Mouse (Mus musculus): ENCODE measurements around the gene Fbxo5. TPM values are rescaled to one million over a fixed set of nuclear protein-coding genes. Genes with fewer than 3 reads are reported as not detected.

Gene Fbxo5
- total and polyA plus RNA-seq, 3 experiments = 0.36 to 0.65 (median 0.43) TPM

DNA sequence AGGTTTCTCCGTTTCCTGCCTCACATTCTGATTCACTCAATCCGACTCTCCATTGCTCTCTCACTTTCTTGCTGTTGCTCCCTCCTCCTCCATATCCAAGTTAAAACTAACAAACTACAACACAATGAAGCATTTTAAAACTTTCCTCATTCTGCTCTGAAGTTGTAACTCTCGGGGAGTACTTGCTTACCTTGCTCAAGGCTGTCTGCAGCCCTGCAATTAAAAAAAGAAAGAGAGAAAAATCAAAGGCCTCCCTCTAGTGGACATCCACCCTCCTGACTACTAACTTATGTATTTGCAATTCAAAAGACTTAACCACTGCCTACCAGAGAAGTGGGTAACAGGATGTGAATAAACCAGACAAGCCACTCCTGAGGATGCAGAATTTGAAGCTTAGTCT, 19.4 kb upstream of the Fbxo5 start:
- DNase-seq = peak in 1 of 2 experiments; percentile 27
- peaks cover 5% of the 10 kb centered on the region for H3K4me1 ChIP-seq (ENCODE audit: control insufficient read depth, insufficient read depth, low read length)
- peak overlapping the region; percentile 86 for H3K4me3 ChIP-seq
- peak overlapping the region; percentile 26 for H3K9ac ChIP-seq (ENCODE audit: low read depth, low read length)
- 0% methylated on average over 3 of the region's 3 CpGs for WGBS
- H3K27ac ChIP-seq = peak overlapping the region; percentile 85
- 0 out of 2 replicates have a peak, but pooled peaks cover 1% of the 10 kb centered on the region for H3K79me2 ChIP-seq (replicated peaks; ENCODE audit: control insufficient read depth, insufficient read depth, low read length)
- H3K36me3 ChIP-seq (ENCODE audit: control insufficient read depth, insufficient read depth, low read length) = peaks cover 2% of the 10 kb centered on the region
- intact Hi-C loops (cut with DNase I) = loop anchor here (1.0 to 2.0 kb wide), 2 partner anchors 18 to 24 kb away; no protein-coding TSS in a partner anchor
- H3K27me3 ChIP-seq (ENCODE audit: control insufficient read depth, insufficient read depth, low read length) = no peaks in the 10 kb centered on the region
- TF ChIP-seq CTCF (IDR thresholded peaks at IDR 0.05) = peak; percentile 88
- TF ChIP-seq EP300 (IDR thresholded peaks at IDR 0.05; ENCODE audit: insufficient read depth, low read depth, low read length) = no peak
- TF ChIP-seq POLR2A (IDR thresholded peaks at IDR 0.05; ENCODE audit: insufficient read depth, low read depth, low read length) = no peak

- peak; percentile 97 to 98 for DNase-seq
- peak within 1 kb of the TSS; percentile 86 for H3K4me3 ChIP-seq
- peaks cover 5% of the 10 kb centered on the region for H3K4me1 ChIP-seq (ENCODE audit: control insufficient read depth, insufficient read depth, low read length)
- H3K27ac ChIP-seq = peak within 1 kb of the TSS; percentile 85
- intact Hi-C loops (cut with DNase I) = loop anchor here (1.0 to 2.0 kb wide), 2 partner anchors 18 to 23 kb away; no protein-coding TSS in a partner anchor
- peak within 1 kb of the TSS; percentile 88 for H3K9ac ChIP-seq (ENCODE audit: low read depth, low read length)
- WGBS = under 1% methylated on average over 47 of the region's 47 CpGs
- H3K27me3 ChIP-seq (ENCODE audit: control insufficient read depth, insufficient read depth, low read length) = no peaks in the 10 kb centered on the region
- peak; percentile 35; the same call in 1 of the 2 replicates for TF ChIP-seq EP300 (IDR thresholded peaks at IDR 0.05; ENCODE audit: insufficient read depth, low read depth, low read length)
- peak; percentile 79 for TF ChIP-seq POLR2A (IDR thresholded peaks at IDR 0.05; ENCODE audit: insufficient read depth, low read depth, low read length)
- TF ChIP-seq CTCF (IDR thresholded peaks at IDR 0.05) = peak; percentile 36
- 0 out of 2 replicates have a peak, but pooled peaks cover 1% of the 10 kb centered on the region for H3K79me2 ChIP-seq (replicated peaks; ENCODE audit: control insufficient read depth, insufficient read depth, low read length)
- H3K36me3 ChIP-seq (ENCODE audit: control insufficient read depth, insufficient read depth, low read length) = peaks cover 2% of the 10 kb centered on the region
Measured at GRCm38 (mm10) chr10:5823740-5824491, 18.5 kb upstream of the Fbxo5 start, which contains the start of gene Mtrf1l. Gene Mtrf1l, minus strand, starts transcription at chr10:5823910.

- Histone ChIP-seq H3K27me3 (ENCODE audit: control insufficient read depth, insufficient read depth, low read length) (no peaks in the 10 kb centered on the region), H3K36me3 (ENCODE audit: control insufficient read depth, insufficient read depth, low read length) (peaks cover 2% of the 10 kb centered on the region), H3K9ac (ENCODE audit: low read depth, low read length) (peak overlapping the region; percentile 88), H3K4me3 (peak overlapping the region; percentile 86), H3K79me2 (replicated peaks; ENCODE audit: control insufficient read depth, insufficient read depth, low read length) (0 out of 2 replicates have a peak, but pooled peaks cover 1% of the 10 kb centered on the region), H3K27ac (peak overlapping the region; percentile 85), H3K4me1 (ENCODE audit: control insufficient read depth, insufficient read depth, low read length) (peaks cover 5% of the 10 kb centered on the region)
- no peak for DNase-seq
- TF ChIP-seq POLR2A (IDR thresholded peaks at IDR 0.05; ENCODE audit: insufficient read depth, low read depth, low read length) (no peak), CTCF (IDR thresholded peaks at IDR 0.05) (no peak), EP300 (IDR thresholded peaks at IDR 0.05; ENCODE audit: insufficient read depth, low read depth, low read length) (no peak)
- under 1% methylated on average over 37 of the region's 37 CpGs for WGBS
- intact Hi-C loops (cut with DNase I) = no loop called here
Measured at GRCm38 (mm10) chr10:5823291-5823739, 17.9 kb upstream of the Fbxo5 start.

DNA sequence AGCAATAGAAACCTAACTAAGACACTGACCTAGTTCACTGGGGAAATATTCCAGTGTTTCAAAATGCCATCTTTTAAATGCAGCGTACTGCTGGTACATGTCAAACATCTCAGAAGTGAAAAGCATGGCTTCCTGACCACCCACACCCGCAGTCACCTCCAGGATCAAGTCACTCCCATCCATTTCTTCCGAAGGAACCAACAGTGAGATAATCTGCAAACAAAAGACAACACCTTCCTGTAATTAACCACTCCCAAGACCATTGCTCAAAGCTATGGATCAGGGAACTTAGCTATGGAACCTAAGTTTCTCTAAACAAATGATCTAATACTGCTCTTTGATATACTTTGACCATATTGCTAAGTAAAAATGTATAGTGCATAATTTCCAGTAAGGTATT, 13.4 kb upstream of the Fbxo5 start:
- peaks cover 5% of the 10 kb centered on the region for H3K4me1 ChIP-seq (ENCODE audit: control insufficient read depth, insufficient read depth, low read length)
- H3K9ac ChIP-seq (ENCODE audit: low read depth, low read length) = no peak overlapping the region
- TF ChIP-seq CTCF (IDR thresholded peaks at IDR 0.05) = no peak
- H3K4me3 ChIP-seq = no peak overlapping the region
- peaks cover 4% of the 10 kb centered on the region for H3K36me3 ChIP-seq (ENCODE audit: control insufficient read depth, insufficient read depth, low read length)
- intact Hi-C loops (cut with DNase I) = no loop called here
- no peak for DNase-seq
- 79% methylated on average over 3 of the region's 3 CpGs for WGBS
- no peak overlapping the region for H3K27ac ChIP-seq
- 0 out of 2 replicates have a peak, but pooled peaks cover 1% of the 10 kb centered on the region for H3K79me2 ChIP-seq (replicated peaks; ENCODE audit: control insufficient read depth, insufficient read depth, low read length)
- no peaks in the 10 kb centered on the region for H3K27me3 ChIP-seq (ENCODE audit: control insufficient read depth, insufficient read depth, low read length)

- Histone ChIP-seq H3K79me2 (replicated peaks; ENCODE audit: control insufficient read depth, insufficient read depth, low read length) (0 out of 2 replicates have a peak, but pooled peaks cover 1% of the 10 kb centered on the region), H3K9ac (ENCODE audit: low read depth, low read length) (no peak overlapping the region), H3K27me3 (ENCODE audit: control insufficient read depth, insufficient read depth, low read length) (no peaks in the 10 kb centered on the region), H3K27ac (no peak overlapping the region), H3K4me3 (no peak overlapping the region), H3K36me3 (ENCODE audit: control insufficient read depth, insufficient read depth, low read length) (peaks cover 2% of the 10 kb centered on the region), H3K4me1 (ENCODE audit: control insufficient read depth, insufficient read depth, low read length) (no peaks in the 10 kb centered on the region)
- intact Hi-C loops (cut with DNase I) = no loop called here
- WGBS = 99% methylated on average over 2 of the region's 2 CpGs
- no peak for TF ChIP-seq EP300 (IDR thresholded peaks at IDR 0.05; ENCODE audit: insufficient read depth, low read depth, low read length)
- no peak for TF ChIP-seq POLR2A (IDR thresholded peaks at IDR 0.05; ENCODE audit: insufficient read depth, low read depth, low read length)
- no peak for TF ChIP-seq CTCF (IDR thresholded peaks at IDR 0.05)
- DNase-seq = no peak
Measured at GRCm38 (mm10) chr10:5815968-5816367, 10.6 kb upstream of the Fbxo5 start.

GRCm38 (mm10) chr10:5813724-5814123, 8.3 kb upstream of the Fbxo5 start:
- no peak overlapping the region for H3K9ac ChIP-seq (ENCODE audit: low read depth, low read length)
- no peaks in the 10 kb centered on the region for H3K79me2 ChIP-seq (replicated peaks; ENCODE audit: control insufficient read depth, insufficient read depth, low read length)
- intact Hi-C loops (cut with DNase I) = no loop called here
- TF ChIP-seq POLR2A (IDR thresholded peaks at IDR 0.05; ENCODE audit: insufficient read depth, low read depth, low read length) (no peak), EP300 (IDR thresholded peaks at IDR 0.05; ENCODE audit: insufficient read depth, low read depth, low read length) (no peak), CTCF (IDR thresholded peaks at IDR 0.05) (no peak)
- H3K36me3 ChIP-seq (ENCODE audit: control insufficient read depth, insufficient read depth, low read length) = peaks cover 2% of the 10 kb centered on the region
- no peak for DNase-seq
- H3K27ac ChIP-seq = no peak overlapping the region
- H3K4me1 ChIP-seq (ENCODE audit: control insufficient read depth, insufficient read depth, low read length) = no peaks in the 10 kb centered on the region
- 93% methylated on average over 11 of the region's 11 CpGs for WGBS
- H3K27me3 ChIP-seq (ENCODE audit: control insufficient read depth, insufficient read depth, low read length) = no peaks in the 10 kb centered on the region
- H3K4me3 ChIP-seq = no peak overlapping the region

All from heart, adult 2 months (tissue).